Mouse (Mus musculus) mouse trophoblast stem cell (cell line): ENCODE results near the gene Kif3b.

Experiments
- in situ Hi-C, 2 experiments: fragments of 300-500 bp; cut with MseI, MboI; formaldehyde crosslinking; loops; 2 replicates in 1 of 2; 3 replicates in 1 of 2; pipeline ENCODE4 v1.15.1; 2025

Gene Kif3b

DNA sequence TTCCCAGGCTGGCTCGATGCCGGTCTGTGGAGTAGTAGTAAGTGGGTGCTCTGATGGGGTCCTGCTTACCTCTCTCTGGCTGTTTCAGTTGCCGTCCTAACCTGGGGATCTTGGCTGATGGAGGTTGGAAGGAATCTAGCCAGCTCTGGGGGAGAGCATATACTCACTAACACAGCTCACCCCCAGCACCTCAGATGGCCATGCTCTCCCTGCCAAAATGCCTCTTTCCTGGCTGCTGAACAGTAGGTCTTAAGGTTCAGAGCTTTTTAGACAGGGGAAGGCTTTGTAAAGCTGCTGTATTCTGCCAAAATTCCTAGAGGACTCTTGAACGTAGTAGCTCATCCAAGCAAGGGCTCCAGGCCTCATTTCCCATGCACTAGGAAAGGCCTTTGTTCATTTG is 6.6 kb downstream of the Kif3b start:
- in situ Hi-C loops = no loop called here

DNA sequence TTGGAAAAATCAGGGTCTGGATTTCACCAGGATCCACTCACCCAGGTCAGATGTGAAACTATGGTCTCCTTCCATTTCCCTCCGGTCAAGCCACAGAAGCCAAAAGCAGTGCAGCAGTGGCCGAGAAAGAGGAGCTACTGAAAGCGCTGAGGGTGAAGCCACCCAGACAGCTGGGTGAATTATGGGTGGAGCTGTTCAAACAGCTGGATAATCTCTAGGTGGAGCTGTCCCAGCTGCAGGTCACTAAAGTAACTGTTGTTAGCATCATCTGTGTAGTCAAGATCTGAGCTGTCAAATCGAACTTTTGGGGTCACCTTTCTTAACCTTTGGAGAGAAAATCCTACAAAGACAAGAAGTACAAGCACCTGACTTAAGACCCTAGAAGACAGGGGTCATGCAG is 7.2 kb downstream of the Kif3b start:
- in situ Hi-C loops = no loop called here

DNA sequence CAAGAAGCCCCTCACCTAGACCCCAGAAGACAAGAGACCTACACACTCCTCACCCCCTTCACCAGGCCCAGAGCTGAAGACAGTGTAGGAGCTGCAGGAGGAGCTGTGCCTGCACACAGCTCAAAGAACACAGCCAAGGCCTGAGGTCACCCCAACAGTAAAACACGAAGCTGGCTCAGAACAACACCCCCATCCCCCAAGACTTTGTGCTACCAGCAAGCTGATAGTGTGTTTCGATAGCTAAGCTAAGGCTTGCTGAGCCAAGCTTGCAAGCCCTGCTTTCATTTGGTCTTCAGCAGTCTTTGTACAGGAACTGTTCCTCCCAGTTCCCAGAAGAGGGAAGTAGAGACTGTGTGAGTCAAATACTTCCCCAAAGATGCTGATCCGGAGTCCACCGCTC is 7.7 kb downstream of the Kif3b start:
- in situ Hi-C loops = no loop called here

DNA sequence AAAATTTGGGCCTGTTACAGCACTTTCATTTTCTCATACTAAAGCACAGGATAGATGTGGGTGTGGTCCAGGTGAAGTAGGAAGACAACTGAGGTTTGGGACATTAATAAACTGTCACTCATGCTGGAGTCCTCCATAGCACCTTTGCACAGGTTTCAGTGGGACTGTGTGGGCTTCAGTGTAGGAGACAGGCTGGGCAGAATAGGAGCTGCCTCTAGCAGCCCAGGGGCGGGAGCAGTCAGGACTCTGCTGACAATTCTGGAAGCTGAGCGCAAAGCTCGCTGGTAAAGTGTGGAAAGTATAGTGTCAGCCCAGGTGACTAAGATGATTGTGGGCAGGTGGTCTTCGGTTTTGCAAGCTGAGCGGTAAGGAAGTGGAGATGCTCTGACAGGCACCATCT is 9.9 kb downstream of the Kif3b start:
- in situ Hi-C loops = no loop called here

DNA sequence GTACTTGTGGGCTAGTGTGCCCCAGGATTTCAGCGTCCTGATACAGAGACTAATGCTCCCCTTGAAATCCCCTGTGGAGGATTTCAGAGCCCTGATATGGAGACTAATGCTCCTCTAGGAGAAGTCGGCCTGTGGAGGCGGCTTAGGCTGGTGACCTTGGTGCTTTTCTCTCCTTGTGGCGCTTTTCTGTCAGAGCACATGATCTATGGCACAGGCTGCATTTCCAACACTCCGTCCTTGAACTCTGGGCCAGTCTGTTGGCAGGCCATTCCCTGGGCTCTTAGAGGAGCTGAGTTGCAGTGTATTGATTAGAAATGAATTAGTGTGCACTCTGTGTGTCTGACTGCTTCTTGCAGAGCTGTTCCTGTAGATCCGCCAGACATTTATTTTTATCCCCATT is 14.0 kb downstream of the Kif3b start:
- in situ Hi-C loops = no loop called here

DNA sequence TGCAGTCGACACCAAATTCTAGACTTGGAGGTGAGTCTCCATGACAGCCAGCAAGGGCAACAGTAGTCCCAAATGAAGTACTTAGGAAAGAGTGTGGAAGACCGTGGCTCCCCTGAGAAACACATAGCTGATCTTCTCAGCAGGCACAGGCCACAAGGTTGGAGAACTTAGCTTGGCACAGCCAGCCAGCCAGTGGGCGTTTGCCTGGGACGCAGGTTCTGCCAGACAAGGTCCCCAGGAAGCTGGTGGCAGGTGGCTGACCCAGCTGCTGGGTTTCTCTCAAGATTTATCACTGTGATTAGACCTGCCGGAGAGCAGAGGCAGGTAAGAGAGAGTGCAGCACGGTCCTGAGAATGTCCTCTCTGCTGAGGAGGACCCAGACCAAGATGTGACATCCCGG is 17.4 kb downstream of the Kif3b start:
- in situ Hi-C loops = no loop called here

DNA sequence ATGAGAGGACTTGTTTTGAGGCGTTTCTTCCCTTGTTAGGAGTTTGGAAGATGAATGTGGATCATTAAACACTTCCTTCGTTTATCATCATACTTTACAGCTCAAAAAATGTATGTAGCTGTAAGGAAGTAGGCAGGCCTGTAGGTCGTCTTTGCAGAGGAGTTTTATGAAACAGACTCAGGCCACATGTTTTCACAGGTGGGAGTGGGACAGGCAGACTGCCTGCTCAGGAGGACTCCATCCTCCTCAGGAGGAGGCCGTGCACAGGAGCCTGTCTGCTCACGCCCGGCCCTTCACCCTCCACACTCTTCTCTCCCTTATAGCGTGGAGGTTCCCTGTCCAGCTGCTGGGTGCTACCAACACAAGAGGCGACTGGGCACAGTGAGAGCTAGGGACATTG is 17.9 kb downstream of the Kif3b start:
- in situ Hi-C loops = no loop called here

DNA sequence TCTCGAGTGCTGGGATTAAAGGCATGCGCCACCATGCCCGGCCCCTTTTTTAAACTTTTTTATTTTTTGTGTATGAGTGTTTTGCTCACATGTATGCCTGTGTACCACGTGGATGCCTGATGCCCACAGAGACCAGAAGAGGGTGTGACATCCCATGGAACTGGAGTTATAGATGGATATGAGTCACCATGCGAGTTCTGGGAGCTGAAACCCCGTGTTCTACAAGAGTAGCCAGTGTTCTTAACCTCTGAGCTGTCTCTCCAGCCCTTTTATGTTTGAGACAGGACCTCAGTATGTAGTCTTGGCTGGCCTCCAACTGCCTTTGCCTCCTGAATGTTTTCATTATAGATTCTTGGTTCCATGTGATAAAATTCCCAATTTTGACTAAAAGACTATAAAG is 19.0 kb downstream of the Kif3b start:
- in situ Hi-C loops = no loop called here

DNA sequence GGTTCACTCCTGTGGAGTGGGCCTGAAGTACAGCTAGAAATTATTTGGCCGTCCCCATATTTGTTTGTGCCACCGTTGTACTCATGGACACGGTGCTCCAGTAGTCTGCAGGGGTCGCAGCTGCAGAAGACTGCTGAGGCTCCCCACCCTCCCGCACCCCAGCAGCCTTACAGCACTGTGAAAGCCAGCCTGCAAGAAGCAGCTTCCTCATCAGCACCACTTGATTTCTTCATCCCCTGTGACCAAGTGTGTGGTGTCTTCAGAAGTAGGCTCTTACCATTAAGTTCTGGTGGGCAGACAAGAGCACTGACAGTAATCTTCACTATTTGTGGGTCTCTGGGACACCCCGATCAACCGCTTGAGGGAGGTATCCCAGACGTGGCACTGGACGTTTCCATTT is 21.7 kb downstream of the Kif3b start:
- in situ Hi-C loops = no loop called here

DNA sequence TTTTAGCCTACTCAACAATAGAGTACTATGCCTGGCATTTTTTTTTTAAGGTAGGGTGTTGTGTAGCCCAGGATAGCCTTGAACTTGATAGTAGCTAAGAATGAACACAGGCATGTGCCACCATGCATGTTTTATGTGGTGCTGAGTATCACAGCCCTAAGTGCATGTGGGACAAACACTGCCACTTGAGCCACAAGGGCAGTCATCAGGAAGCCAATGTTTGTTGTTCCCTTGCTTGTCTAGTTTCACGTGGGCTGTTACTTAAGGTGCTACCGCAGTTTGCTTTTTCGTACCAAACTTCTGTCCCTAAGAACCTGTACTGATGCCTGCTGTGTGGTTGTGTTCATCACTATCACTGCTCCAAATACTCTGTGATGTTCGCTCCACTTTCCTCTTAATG is 27.2 kb downstream of the Kif3b start:
- in situ Hi-C loops = no loop called here

DNA sequence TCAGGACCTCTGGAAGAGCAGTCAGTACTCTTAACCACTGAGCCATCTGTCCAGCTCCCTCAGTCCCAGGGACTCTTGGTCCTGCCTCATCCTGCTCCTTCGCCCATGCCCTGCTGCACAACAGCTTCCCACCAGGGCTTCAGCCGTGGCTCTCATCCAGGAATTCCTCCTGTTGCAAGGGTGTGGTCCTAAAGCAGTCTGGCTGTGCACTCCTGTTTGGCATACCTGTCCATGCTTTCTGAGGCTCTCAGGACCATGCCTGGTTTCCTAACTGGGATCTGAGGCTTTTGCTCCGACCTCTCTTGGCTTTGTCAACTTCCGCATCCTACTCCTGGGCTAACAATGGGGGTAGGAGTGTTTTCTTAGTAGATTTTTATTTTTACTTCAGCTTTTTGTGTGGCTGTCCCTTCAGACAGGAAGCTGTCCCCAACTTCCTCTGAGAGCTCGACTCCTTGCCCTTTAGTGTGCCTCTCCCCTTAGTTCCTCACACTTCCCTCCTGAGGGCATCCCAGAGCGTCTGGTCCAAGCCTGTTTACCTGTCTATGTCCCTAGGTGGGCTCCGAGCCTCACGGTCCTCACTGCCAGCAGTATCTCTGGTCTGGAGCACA is 27.9 kb downstream of the Kif3b start:
- in situ Hi-C loops = no loop called here

DNA sequence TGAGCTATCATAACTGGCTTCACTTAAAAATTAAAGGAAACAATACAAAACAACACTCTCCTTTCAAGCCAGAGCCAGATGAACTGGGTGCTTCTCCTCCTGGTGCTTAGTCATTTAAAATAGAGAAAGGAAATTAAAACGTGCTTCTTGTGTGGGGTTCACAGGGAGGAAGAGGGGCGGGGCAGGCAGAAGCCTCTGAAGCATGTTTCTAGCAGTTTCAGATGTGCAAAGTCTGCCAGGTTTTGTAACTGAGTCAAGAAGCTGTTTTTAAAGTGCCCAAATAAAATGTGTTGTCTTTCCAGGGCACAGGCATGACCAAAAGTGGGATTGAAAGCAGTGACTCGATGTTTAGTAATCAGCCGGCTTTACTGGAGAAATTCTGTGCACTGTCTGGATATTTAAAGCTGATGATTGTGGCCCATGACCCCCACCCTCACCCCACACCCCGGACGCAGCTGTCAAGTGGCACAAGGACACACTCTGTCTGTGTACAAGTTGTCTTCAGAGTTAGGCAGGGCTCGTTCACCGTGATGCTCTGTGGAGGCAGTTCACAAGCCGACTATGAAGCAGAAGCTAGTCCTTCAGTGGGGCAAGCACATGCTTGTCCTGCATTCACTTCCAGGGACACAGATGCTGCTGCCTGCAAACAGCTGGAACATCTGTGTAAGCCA is 34.6 kb downstream of the Kif3b start:
- in situ Hi-C loops = no loop called here

DNA sequence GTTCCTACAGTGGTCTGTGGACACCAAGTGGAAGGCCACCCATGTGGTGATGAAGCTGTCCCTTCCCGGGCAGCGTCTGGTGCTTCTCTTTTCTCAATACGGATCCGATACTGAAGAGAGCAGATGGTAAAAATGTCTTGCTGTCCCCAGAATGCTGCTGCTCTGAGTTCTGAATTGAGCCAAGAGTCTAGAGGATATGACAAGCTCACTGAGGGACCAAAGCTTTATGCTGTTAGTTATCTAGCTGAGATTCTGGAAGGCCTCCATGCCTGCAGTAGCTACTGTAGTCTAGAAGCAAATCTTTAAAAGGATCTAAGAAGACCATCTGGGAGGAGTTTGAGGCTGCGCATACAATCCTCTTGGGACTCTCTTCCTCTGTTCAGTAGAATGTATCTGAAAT is 41.1 kb downstream of the Kif3b start:
- in situ Hi-C loops = no loop called here

DNA sequence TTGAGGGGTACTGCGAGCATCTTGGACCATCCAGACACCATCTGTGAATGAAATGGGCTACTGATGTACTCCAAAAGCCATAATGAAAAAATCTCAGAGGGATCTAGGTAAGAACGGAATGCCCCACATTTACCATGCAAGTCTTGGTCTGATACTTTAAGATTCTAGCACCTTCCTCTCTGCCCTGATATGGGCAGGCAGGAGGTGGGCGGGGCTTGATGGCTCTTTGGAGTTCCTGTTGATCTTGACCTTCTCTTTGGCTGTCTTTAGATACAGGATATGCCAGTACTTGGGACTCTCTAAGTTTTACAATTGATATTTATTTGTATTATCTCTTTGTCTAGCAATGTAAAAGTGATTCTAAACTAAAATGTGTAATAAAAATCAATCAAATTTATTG is 41.8 kb downstream of the Kif3b start:
- in situ Hi-C loops = no loop called here

DNA sequence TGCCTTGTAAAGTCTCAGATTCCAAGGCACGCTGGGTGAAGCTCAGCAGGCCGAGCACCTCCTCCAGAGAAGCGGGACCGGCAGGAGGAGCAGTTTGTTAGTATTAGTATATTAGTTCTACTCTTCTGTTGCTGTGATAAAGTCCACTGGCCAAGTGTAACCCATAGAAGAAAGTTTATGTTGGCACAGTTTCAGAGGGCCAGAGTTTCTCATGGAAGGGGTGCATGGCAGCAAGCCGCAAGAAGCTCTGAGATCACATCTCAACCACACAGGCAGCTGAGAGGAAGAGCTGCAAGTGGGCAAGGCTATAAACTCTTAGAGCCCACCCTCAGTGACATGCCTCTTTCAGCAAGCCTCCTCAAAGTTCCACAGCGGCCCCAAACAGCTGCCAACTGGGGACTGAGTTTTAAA is 42.6 kb downstream of the Kif3b start:
- in situ Hi-C loops = no loop called here

DNA sequence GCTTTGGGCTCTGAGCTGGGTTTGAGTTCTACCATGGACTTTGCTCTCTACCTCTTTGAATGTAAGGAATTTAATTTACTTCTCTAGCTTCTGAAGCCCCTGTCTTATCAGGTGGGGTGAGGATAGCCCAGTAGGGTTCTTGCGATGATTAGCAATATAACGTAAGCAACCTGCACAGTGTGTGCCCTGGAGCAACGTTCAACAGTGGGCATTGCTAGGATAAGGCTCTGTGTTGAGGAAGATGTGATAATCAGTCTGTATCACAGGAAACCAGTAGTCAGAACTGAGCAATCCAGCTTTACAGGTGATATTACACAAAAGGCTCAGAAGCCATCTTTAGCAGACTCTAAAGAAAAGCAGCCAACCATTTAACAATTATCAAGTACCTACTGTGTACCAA is 43.1 kb downstream of the Kif3b start:
- in situ Hi-C loops = no loop called here

DNA sequence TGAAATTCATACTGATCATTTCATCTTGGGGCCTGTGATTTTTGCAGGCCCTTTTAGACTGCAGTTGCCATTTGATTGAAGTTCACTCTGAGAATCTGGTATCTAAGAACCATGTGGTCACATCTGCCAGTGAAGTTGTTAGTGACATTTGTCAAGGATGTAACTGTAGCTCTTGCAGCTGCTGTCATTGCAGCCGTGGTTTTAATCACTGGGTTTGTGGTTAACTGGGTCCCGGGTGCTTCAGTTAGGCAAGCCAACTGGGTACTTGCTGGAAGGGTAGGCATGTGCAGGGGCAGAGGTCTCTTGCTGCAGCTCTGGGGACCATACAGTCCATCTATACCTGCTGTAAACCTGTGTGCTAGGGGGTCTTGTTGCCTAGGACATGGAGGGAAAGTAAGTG is 44.9 kb downstream of the Kif3b start:
- in situ Hi-C loops = no loop called here

DNA sequence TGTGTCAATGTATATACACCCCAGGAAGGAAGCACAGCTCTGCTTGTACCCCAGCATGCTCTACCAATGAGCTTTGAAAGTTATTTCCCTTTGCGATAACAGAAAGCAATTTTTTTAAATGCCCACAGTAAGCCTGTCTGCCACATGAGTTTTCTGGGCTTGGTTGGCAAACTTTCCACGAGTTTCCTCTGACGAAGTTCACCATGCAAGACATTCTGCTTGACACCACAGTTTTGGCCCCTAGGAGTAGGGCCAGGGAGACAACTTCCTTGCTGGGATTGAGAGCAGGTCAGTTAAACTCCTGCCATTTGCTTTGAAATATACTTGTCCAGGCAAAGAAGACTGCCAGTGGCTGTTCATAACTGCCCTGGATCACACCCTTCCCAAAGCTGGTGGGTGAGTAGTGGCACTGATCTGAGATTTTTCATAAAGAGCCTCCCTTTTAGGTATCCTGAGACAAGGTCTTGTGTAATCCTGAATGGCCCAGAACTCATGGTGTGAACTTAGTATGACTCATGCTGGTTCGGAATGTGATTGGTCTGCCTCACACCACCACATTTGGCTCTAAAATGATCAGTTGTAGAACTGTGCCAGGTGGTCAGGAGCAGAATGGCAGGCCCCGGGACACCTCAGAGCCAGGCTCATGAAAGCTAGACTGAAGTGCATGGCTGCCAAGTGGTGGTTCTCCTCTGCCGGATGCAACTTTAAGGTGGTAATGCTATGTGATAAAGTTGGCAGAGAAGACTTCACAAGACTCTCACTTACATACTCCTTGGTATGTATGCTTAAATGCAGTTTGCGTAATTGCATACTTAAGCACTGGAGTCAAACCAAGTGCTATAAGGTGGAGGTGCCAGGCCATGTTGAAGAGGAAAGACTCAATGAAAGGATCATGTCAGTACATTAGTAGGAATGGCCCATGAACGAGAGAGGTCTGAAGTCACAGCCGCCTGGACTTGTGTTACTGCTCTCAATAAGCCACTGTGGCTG is 47.4 kb downstream of the Kif3b start:
- in situ Hi-C loops = no loop called here

DNA sequence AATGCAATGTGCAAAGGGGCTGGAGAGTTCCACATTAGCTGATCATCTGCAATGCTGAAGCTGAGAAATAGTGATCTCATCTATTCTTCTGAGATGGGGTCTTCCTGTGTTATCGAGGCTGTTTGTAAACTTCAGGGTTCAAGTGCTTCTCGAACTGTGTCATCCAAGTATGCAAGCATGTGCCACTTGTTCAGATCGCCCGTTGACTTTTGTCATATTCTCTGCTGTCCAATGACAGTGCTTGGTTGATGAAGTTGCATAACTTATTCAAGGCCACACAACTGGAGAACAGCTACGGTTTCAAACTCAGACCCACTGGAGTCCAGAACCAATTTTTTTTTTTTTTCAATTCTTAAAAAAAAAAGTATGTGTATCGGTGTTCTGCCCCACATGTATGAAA is 51.0 kb downstream of the Kif3b start:
- in situ Hi-C loops = no loop called here

DNA sequence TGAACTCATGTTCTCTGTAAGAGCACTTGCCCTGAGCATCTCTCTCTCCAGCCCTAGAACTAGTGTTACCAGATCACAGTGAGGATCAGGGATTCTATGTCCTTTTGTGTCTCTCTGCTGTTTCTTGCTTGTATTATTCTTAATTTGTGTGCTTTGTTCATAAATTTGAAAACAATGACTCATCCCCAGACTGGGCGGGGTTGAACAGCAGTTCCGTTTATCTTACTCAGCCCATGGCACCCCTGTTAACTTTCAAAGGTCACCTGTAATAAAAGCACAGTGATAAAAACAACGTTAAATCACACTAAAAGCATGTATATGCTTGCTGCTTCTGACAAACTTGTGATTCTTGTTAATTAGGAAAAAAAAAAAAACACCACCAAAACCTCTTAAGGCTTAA is 51.4 kb downstream of the Kif3b start:
- in situ Hi-C loops = no loop called here

DNA sequence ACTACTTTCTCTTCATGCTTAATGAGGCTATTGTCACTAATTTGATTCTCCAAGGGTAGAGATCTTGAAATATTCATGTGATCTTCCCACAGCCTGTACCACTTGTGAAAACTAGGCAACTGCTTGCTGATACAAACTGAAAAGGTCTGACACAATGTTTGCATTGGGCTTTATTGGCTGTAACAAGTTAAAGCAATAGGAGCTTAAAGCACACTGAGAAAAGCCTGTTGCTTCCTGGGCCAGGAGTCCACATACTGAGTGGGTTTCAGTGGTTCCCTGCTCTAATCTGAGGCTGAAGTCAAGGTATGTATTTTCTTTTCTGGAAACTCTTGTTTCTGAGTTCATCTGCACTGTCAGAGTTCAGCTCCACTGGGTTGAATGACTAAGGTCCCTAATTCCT is 52.0 kb downstream of the Kif3b start:
- in situ Hi-C loops = no loop called here

DNA sequence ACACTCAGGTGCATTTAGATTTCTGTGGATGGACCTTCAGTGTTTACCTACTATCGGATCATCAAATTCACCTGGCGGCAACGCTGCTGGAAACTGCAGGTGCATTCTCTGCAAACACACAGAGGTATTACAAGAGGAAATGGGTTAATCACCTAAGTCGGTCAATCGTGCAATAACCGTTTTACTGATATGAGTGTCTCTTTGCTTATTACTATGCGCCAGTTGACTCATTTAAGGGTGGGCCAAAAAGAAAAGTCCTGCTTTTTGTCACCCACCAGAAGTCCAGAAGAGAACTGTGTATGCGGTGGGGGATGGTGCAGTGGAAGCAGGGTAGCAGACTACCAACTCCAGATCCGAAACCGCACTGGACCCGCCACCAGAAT is 53.8 kb downstream of the Kif3b start:
- in situ Hi-C loops = no loop called here
